Mouse (Mus musculus) thymus, postnatal 36 days (tissue): ENCODE measurements around the gene Fstl5.
"Not testable (repeated sequence)": the region's sequence is repeated elsewhere in the genome, so short reads cannot be mapped to it uniquely, and the experiment has no call there.

ENCODE experiments used
- DNase-seq, 2 experiments: peaks; one replicate each; pipeline ENCODE4 v3.0.0; 2022; ENCODE audit warnings: mixed read lengths in 2 of 2

The Fstl5 gene

GRCm38 (mm10) chr3:76074060-76074707, at the start of gene Fstl5:
Gene Fstl5, plus strand, starts transcription at chr3:76074270.
- DNase-seq: peak; percentile 3 to 19

- DNase-seq: no peak
These were observed 48.5 kb upstream of the Fstl5 start for GRCm38 (mm10) chr3:76025523-76025922.

- no peak for DNase-seq
These were observed 22.9 kb upstream of the Fstl5 start for GRCm38 (mm10) chr3:76051124-76051523.

- DNase-seq: no peak
These were observed 12.1 kb upstream of the Fstl5 start for GRCm38 (mm10) chr3:76061996-76062395.

DNA sequence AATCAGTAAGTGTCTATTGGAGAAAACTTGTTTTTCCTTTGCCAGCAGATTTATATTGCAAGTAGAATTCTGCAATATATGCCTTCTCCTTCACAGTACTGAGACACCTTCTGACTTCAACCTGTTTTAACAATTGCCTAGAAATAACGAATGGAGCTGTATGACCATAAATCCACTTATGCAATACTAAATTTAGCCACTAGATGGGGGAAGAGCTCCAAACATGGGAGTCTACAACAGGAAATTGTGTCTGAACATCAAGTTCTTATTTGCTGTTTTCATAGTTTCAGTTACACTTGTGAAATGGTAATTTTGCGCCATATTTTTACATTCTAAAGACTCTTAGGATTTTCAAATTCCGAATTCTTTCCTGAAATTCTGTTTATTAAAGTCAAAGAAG, 6.2 kb upstream of the Fstl5 start:
- DNase-seq: no peak

- DNase-seq: no peak
These were observed 1.2 kb upstream of the Fstl5 start for GRCm38 (mm10) chr3:76072826-76073225.

GRCm38 (mm10) chr3:76140445-76140844, 66.4 kb downstream of the Fstl5 start:
- DNase-seq: no peak

GRCm38 (mm10) chr3:76147846-76148245, 73.8 kb downstream of the Fstl5 start:
- peak in 1 of 2 experiments; percentile 1 for DNase-seq

- no peak for DNase-seq
These were observed 164.8 kb downstream of the Fstl5 start for GRCm38 (mm10) chr3:76238834-76239233.

GRCm38 (mm10) chr3:76251385-76251784, 177.3 kb downstream of the Fstl5 start:
- DNase-seq: no peak

- no peak for DNase-seq
These were observed 218.9 kb downstream of the Fstl5 start for GRCm38 (mm10) chr3:76292993-76293392.

- DNase-seq: no peak
These were observed 220.3 kb downstream of the Fstl5 start for GRCm38 (mm10) chr3:76294394-76294793.

GRCm38 (mm10) chr3:76301026-76301773, 227.1 kb downstream of the Fstl5 start:
- no peak for DNase-seq

- DNase-seq: no peak
These were observed 242.9 kb downstream of the Fstl5 start for GRCm38 (mm10) chr3:76316991-76317390.

DNA sequence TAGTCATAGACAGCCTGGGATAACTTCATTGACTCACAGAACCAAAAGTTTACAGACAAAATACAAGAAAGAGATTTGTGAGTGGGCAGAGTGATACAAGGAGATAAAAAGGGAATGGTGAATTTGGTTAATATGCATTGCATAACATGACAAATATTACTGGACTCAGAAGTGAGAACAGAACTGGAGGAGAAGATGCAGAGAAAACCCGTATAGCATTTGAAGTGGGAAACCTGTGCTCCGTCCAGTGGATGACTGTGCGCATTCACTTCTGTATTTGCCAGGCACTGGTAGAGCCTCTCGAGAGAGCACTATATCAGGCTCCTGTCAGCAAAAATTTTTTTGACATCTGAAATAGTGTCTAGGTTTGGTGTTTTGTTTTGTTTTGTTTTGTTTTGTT, 245.5 kb downstream of the Fstl5 start:
- DNase-seq: no peak

- no peak for DNase-seq
These were observed 248.4 kb downstream of the Fstl5 start for GRCm38 (mm10) chr3:76322431-76322830.

DNA sequence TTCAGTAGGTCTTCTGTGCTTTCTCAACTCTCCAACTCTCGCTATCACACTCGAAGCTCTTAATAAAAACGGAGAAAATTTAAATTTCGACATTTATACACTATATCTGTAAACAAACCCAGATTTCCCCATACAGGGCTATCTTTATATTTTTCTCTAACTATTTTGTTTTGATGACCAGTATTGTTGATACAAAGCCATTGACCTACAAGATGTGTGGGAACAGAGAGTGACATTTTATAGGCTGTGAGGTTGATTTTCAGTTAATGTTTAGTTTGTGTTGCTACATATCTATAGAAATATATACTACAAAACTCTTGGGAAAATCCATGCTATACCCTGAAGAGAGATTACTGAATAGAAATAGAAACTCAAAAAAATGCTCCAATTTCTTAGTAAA, 262.9 kb downstream of the Fstl5 start:
- DNase-seq: no peak

DNA sequence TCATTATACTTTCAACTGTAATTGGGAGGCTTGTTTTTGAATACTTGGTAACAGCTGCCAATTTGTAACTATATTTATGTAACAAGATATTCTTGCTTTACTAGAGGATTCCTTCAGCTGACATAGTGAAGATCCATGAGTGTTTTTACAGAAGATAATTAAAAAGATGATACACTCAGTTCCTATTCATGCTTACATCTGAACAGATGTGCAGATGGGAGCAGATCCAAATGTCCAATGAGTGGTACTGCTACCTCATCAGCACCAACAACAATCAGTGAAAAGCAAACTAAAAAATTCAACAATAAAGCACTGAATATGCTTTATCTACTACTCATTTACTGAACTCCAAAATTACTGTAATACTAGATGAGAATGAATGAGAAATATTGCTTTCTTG, 292.9 kb downstream of the Fstl5 start:
- DNase-seq: no peak

DNA sequence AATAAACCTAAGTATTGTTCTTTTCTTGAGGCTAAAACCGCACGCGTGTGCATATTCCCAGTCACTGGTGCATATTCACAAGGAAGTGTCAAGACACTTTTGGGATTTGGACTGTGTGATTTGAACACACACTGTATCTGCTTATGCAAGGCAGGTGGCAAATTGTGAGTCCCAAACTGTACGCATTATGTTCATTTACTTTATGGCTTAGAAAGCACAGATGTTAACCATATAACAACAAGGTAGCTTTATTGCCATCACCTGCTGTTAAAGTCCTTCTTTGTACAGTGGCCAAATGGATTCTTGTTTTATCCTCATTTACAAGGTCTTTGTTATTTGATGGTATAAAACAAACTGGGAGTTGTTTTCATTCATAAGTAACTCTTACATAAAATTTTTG, 295.8 kb downstream of the Fstl5 start:
- no peak for DNase-seq

DNA sequence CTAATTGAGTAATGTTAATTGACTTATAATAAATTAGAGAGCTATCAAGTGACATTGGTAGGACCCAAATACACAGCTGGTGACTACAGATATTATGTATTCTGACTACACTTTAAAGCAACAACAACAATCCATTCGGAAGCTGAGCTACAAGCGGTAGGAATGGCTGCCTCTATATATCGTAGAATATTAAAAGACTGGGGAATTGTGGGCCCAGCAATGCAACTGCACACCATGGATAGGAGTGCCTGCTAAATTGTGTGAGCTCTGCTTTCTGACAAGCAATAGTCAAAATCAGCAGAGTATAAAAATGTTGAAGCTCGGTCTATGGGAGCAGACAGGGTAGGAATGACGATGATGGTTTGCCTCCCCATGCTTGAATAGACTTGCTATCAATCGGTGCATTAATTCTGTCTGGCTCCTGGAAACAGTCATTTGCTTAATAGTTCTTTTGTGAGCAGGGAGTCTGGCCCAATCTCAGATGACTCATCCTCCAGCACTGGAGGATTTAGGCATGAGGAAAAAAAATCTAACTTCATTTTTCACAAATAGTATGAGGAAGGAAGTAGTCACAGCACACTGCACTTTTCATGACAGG, 354.8 kb downstream of the Fstl5 start:
- DNase-seq: no peak

DNA sequence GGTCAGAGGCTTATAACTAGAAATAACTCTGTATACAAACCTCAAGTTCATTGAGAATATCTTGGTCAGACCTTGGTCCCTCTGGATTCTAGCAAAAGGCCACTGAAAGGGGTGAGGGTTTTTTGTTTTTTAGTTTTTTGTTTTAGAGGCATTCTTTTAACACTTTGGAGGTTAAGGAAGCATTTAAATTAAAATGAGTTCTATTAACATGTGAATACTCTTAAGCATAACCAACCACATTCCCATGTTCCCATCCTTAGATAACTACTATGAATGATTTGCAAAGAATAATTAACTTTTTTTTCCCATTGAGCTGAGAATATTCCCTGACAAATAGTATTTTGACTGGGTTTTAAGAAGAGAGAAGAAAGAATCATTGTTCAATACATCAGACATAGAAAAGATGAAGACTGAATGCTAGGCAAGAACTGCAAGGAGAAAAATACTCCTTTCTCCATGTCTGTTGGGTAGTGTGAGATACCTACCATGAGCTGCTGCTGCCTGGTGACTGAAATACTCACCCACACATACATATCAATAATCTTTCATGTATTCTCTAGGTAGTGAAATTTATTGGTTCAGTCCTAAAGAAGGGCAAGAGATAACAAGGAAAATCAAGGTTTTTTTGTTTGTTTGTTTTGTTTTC, 393.3 kb downstream of the Fstl5 start:
- no peak for DNase-seq

DNA sequence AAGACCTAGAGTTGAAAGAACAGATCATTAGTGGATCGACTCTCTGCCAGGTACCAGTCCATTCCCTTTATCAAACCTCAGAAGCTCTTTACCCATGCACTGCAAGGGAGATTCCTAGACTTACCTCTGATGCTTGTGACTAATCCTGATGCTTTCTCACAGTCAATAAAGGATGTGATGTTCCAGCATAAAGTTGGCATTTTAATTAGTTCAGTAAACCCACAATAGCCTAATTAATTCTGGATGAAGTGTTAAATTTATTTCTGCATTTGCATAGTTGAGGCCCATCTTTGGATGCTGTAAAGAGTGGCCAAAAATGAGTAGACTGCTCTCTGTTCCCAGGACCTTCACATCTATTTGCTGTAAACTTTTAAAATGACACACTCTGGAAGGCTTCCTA, 394.1 kb downstream of the Fstl5 start:
- DNase-seq: no peak

- not testable (repeated sequence) for DNase-seq
These were observed 433.8 kb downstream of the Fstl5 start for GRCm38 (mm10) chr3:76507891-76508290.

DNA sequence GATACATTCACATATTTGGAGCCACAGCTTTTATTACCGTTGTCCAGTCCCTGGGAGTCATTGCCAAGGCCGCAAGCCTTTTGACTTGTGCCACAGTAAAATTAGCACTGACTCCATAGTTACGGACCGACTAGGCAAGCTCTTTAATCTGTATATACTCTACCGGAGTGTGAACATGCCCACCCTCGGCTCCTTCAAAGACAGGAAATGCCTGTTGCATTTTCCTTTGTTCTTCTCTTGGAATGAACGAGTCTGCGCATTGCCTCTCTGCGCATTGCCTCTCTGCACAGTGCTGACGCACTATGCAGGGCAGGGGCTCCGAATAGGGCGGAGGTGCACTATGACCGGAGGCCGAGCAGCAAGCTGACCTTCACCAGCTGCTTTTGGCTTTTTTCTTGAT, 434.7 kb downstream of the Fstl5 start:
- DNase-seq: no peak
